ENCODE assay signal across 22 mouse cellular contexts in the genomic region with DNA sequence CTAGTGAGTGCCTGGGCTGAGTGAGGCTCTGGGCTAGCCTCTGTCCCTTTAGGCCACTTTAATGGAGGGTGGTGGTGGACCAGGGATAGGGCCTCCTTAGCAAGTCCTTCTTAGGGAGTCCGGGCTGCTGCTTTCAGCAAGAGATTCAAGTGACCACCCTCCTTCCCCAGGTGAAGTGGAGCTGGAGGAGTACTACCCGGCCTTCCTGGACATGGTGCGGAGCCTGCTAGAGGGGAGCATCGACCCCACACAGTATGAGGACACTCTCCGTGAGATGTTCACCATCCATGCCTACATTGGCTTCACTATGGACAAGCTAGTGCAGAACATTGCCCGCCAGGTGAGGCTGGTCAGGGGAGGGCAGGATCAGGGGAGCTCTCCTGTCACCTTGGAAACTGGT. TPM values are rescaled to one million over a fixed set of nuclear protein-coding genes. Genes with fewer than 3 reads are reported as not detected.
DNase-seq lines count a peak whose midpoint lies in the region; ATAC-seq and TF ChIP-seq lines count a peak whose summit lies in the region.
"Had no signal": no experiment of that assay in that cellular context is flagged by ENCODE, and none has a peak within 500 bp of the region (broad histone marks: within the 10 kb centered on the region; RNA-seq: fewer than 3 reads in every experiment).

No protein-coding gene starts in this region.

- H3K36me3 ChIP-seq in heart, embryonic 10.5 days: peaks cover 95% of the 10 kb centered on the region
- H3K36me3 ChIP-seq in heart, embryonic 12.5 days: peaks cover 94% of the 10 kb centered on the region
- H3K36me3 ChIP-seq in stomach, postnatal 0 days (ENCODE audit: control insufficient read depth, insufficient read depth, low read length): peaks cover 45% of the 10 kb centered on the region

- TF ChIP-seq EP300 in stomach, postnatal 0 days (optimal IDR thresholded peaks at IDR 0.05): no peak

- H3K9me3 ChIP-seq in heart, embryonic 10.5 days: no peaks in the 10 kb centered on the region
- no peaks in the 10 kb centered on the region for H3K9me3 ChIP-seq in heart, embryonic 12.5 days (replicated peaks)
- H3K9me3 ChIP-seq in stomach, postnatal 0 days (ENCODE audit: control insufficient read depth, low read length): no peaks in the 10 kb centered on the region
- H3K9me3 ChIP-seq: forebrain, embryonic 13.5 days; hindbrain, embryonic 13.5 days; midbrain, embryonic 10.5 days had no signal

- H3K4me3 ChIP-seq in heart, embryonic 10.5 days: no peak overlapping the region
- H3K4me3 ChIP-seq in heart, embryonic 12.5 days: no peak overlapping the region
- H3K4me3 ChIP-seq in stomach, postnatal 0 days (ENCODE audit: low read depth, low read length): no peak overlapping the region
- H3K4me3 ChIP-seq: erythroblast, embryonic 14.5 days; forebrain, embryonic 13.5 days; hindbrain, embryonic 13.5 days; left cerebral cortex, adult 2 months; midbrain, embryonic 10.5 days had no signal

- no peak overlapping the region for H3K27ac ChIP-seq in heart, embryonic 10.5 days
- no peak overlapping the region for H3K27ac ChIP-seq in heart, embryonic 12.5 days (ENCODE audit: poor library complexity, severe bottlenecking)
- H3K27ac ChIP-seq in stomach, postnatal 0 days (replicated peaks): no peak overlapping the region
- H3K27ac ChIP-seq: forebrain, embryonic 13.5 days; hindbrain, embryonic 13.5 days; left cerebral cortex, adult 2 months; midbrain, embryonic 10.5 days had no signal

- H3K4me2 ChIP-seq in heart, embryonic 12.5 days: no peak overlapping the region
- no peak overlapping the region for H3K4me2 ChIP-seq in stomach, postnatal 0 days (replicated peaks; ENCODE audit: low read depth)
- H3K4me2 ChIP-seq: forebrain, embryonic 13.5 days; hindbrain, embryonic 13.5 days; lung, embryonic 14.5 days had no signal

- no peak for TF ChIP-seq CTCF in stomach, postnatal 0 days (IDR thresholded peaks at IDR 0.05; ENCODE audit: low read depth)

- 88% methylated on average over 6 of the region's 6 CpGs for WGBS in heart, embryonic 10.5 days
- WGBS in heart, embryonic 12.5 days: 95% methylated on average over 6 of the region's 6 CpGs
- 93% methylated on average over 6 of the region's 6 CpGs for WGBS in stomach, postnatal 0 days

- H3K4me1 ChIP-seq in heart, embryonic 10.5 days: no peaks in the 10 kb centered on the region
- H3K4me1 ChIP-seq in heart, embryonic 12.5 days (replicated peaks): no peaks in the 10 kb centered on the region
- H3K4me1 ChIP-seq in stomach, postnatal 0 days (replicated peaks; ENCODE audit: control insufficient read depth, insufficient read depth): no peaks in the 10 kb centered on the region
- H3K4me1 ChIP-seq: forebrain, embryonic 13.5 days; hindbrain, embryonic 13.5 days; midbrain, embryonic 10.5 days had no signal

- no peaks in the 10 kb centered on the region for H3K27me3 ChIP-seq in heart, embryonic 10.5 days (ENCODE audit: insufficient read depth, poor library complexity, severe bottlenecking)
- no peaks in the 10 kb centered on the region for H3K27me3 ChIP-seq in heart, embryonic 12.5 days (replicated peaks)
- H3K27me3 ChIP-seq in stomach, postnatal 0 days (ENCODE audit: control insufficient read depth, insufficient read depth, low read length): no peaks in the 10 kb centered on the region
- H3K27me3 ChIP-seq: forebrain, embryonic 13.5 days; hindbrain, embryonic 13.5 days had no signal

- peak; percentile 72 for DNase-seq in heart, embryonic 10.5 days (ENCODE audit: low spot score)
- peak; percentile 1 for DNase-seq in ovary, postnatal 36 days (ENCODE audit: low spot score)
- no peak for DNase-seq in ovary, postnatal 10 days (ENCODE audit: low spot score)
- peak; percentile 2 for DNase-seq in thymus, postnatal 4 days
- no peak for DNase-seq in thymus, postnatal 10 days (ENCODE audit: low spot score in 2 of 2)
- DNase-seq in stomach, postnatal 0 days (ENCODE audit: low spot score): peak; percentile 10
- DNase-seq: adrenal gland, adult 8-10 months; cerebellum, adult 9-10 months; gastrocnemius, postnatal 10 days; heart, postnatal 10 days; kidney, adult 9 months; left cerebral cortex, postnatal 4 days; lung, embryonic 14.5 days; lung, postnatal 36 days; retina, postnatal 1 day had no signal

- no peak overlapping the region for H3K9ac ChIP-seq in heart, embryonic 12.5 days
- H3K9ac ChIP-seq in stomach, postnatal 0 days (ENCODE audit: low read length): no peak overlapping the region
- H3K9ac ChIP-seq: forebrain, embryonic 13.5 days; hindbrain, embryonic 13.5 days; lung, embryonic 14.5 days had no signal

- no peak for ATAC-seq in heart, embryonic 12.5 days (ENCODE audit: insufficient number of reproducible peaks, low FRiP score)
- ATAC-seq in stomach, postnatal 0 days (ENCODE audit: low FRiP score, low TSS enrichment): no peak
- ATAC-seq: forebrain, embryonic 13.5 days; inflammation-experienced regulatory T-cells, adult 6 months had no signal

RNA-seq across cellular contexts. Expression of a gene that starts 11.4 kb away (rescaled TPM):
- 1.1 and 2.3 TPM in 2 replicates for polyA plus RNA-seq in heart, embryonic 10.5 days (2016; fragmentation: Nextera tagmentation; extraction: Ambion mirVana)
- polyA plus RNA-seq in heart, embryonic 12.5 days (2016; fragmentation: Nextera tagmentation; extraction: Ambion mirVana): 0.54 and 0.91 TPM in 2 replicates
- 1.4 and 1.6 TPM in 2 replicates for polyA plus RNA-seq in stomach, postnatal 0 days (2015; fragmentation: Nextera tagmentation; extraction: Ambion mirVana)

RNA-seq across cellular contexts. Expression of a gene that starts 27.2 kb away (rescaled TPM):
- polyA plus RNA-seq in heart, embryonic 10.5 days (2016; fragmentation: Nextera tagmentation; extraction: Ambion mirVana): 151 and 158 TPM in 2 replicates
- polyA plus RNA-seq in heart, embryonic 12.5 days (2016; fragmentation: Nextera tagmentation; extraction: Ambion mirVana): 147 and 151 TPM in 2 replicates
- 188 and 197 TPM in 2 replicates for polyA plus RNA-seq in stomach, postnatal 0 days (2015; fragmentation: Nextera tagmentation; extraction: Ambion mirVana)

Comparison
In these comparisons a context has a peak if more than half of its experiments do, and no peak if none do; other contexts are left out.
1. DNase-seq: peak in heart, embryonic 10.5 days (single experiment), ovary, postnatal 36 days (single experiment), thymus, postnatal 4 days (single experiment) and stomach, postnatal 0 days (single experiment); none in ovary, postnatal 10 days (single experiment) and thymus, postnatal 10 days (0 of 2).